Mouse (Mus musculus): ENCODE data around the gene Mad2l1bp.

Mad2l1bp gene

DNA sequence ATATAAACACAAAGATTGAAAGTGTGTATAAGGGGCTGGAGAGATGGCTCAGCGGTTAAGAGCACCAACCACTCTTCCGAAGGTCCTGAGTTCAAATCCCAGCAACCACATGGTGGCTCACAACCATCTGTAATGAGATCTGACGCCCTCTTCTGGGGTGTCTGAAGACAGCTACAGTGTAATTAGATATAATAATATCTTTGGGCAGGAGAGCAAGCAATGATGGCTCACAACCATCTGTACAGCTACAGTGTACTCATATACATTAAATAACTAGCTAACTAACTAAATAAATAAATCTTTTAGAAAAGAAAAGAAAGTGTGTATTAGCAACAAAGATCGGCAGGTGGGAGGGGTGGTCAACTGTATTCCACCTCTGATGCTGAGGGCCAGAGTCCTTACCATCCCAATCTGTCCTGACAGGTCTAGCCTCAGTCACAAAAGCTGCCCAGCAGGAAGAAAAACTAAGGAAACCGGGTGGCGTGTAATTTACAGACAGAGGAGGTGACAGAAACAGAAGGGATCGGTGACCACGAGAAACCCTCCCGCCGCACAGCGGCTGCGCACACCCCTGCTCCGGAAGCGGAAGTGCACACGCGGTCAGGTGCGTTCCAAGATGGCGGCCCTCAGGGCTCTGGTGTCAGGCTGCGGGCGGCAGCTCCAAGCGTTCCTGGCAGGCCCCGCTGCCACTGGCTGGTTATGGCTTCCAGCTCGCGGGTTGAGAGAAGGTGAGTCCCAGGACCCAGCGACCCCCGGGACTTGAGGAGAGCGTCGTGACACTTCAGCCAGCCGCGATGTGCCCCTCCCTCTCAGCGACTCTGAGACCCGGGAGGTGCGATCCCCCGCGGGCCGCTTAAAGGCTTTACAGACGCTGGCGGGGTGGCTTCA, 42.7 kb downstream of the Mad2l1bp start, which contains the start of gene Mrps18a:
Gene Mrps18a, plus strand, starts transcription at position 585 of the 888 bp plus-strand sequence.
- peak; percentile 82 for DNase-seq (ENCODE audit: low spot score in 2 of 2)

DNA sequence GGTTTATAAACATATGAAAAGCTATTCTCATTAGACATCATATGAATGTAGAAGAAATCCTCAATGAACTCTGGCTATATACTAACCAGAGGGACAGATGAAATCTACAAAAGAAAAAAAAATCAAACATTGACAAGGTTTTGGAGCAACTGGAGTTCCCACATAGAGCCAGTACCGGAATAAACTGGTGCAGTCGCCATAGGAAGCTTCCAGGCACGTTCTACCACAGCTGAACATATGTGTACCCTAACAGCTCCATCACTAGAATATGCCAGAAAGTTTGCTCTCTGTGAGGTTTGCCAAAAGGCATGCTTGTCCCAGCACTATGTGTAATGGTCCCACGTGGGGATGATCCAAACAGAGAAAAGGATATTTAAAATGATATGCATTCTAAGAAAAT, 45.1 kb downstream of the Mad2l1bp start:
- DNase-seq (ENCODE audit: low spot score in 2 of 2), result no peak

DNA sequence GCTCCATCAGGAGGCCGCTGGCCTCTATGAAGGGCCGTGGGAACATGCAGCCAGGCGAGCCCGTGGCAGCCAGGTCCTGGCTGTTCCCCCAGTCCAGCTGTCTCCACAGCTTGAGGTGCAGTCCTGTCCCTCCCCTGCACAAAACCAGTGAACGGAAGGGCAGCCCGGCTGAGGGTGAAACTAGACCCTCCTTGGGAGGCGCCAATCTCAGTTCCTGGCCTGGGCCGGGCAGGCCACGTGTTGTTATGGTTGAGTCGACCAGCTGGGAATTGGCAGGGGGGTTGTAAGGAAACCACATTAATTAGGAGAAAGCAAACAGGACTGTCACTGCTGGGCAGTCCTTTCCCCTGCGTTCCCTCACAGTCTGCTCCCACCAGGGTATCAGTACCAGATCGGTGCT, 48.9 kb downstream of the Mad2l1bp start:
- DNase-seq (ENCODE audit: low spot score in 2 of 2), result peak; percentile 76 to 83

DNA sequence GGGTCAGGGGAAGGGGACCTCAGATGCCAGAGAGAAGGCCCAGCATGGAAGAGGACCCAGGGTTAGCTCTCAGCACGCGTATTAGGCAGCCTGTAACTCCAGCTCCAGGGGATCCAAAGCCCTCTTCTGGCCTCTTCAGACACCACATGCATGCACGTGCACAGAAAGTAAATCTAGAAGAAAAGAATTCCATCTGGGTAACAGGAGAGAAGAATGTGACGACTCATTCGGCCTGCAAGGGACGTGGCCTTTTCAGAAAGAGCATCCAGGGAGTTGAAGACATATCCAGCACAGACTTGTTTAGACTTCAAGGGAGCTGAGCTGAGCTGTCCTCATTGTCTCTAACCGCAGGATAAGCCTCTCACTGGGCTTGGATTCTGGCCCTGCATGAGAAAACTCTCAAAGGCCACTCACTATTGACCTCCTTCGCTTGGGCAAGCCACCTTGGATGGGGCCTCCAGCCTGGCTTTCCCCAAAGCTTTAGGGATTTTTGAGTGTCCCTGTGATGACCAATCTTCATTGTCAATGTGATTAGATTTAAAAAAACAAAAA, 50.7 kb downstream of the Mad2l1bp start:
- no peak for DNase-seq (ENCODE audit: low spot score in 2 of 2)

DNA sequence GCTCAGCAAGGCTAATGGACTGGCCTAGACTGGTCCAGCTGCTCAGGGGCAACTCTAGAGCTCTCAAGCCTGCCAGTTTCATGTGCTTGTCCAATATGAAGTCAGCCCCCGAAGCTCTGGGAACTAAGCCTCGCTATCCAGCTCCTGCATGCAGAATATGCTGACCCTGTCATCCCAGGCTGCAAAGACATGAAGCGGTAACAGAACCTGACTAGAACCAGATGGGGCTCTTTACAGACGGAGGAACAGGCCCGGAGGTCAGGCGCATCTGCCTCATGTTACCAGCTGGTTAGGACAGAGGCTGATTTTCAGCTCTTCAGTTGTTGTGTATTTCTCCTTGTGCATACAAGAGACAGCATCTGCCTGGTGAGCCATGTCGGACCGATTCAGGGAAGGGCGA, 51.4 kb downstream of the Mad2l1bp start:
- DNase-seq (ENCODE audit: low spot score in 2 of 2), result no peak

DNA sequence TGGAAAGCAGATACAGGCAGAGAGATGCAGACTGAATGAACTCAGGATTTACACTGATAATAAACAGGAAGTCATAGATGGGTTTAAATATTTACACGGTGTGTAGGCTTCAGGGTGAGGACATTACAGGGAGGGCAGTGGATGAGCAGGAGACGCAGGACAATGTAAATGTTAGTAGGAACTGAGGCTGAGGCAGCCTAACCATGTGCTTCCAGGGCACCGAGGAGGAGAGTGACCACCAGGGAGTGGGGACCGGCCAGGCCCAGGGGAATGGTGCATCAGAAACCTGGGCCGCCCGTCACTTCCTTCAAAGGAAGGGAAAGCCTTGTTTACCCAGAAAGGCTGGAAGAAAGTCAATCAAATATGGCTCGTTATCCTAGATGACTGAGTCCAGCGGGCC, 54.8 kb downstream of the Mad2l1bp start:
- DNase-seq (ENCODE audit: low spot score in 2 of 2), result no peak

Data from heart, adult 9 months (tissue).